Mouse (Mus musculus) 3T3-L1 (cell line): ENCODE measurements at regions not wholly inside any gene's neighbourhood (a gene's known extent, or its start where the extent isn't known, plus 50 kb on each side); places are given as distances from the start of the nearest gene placed in this dataset.

Experiments
- DNase-seq: peaks from one replicate; pipeline ENCODE4 v3.0.0-alpha.2; 2015; ENCODE audit warnings: low read depth, low spot score

- DNase-seq = no peak
These were observed 282.2 kb upstream of the Cdh6 start for GRCm38 (mm10) chr15:13455560-13456219.

- DNase-seq = no peak
These were observed 276.9 kb upstream of the Cdh6 start for GRCm38 (mm10) chr15:13450385-13450784.

- no peak for DNase-seq
These were observed 261.1 kb upstream of the Cdh6 start for GRCm38 (mm10) chr15:13434608-13435007.

- no peak for DNase-seq
These were observed 259.5 kb upstream of the Cdh6 start for GRCm38 (mm10) chr15:13432971-13433370.

- DNase-seq = no peak
These were observed 246.1 kb upstream of the Cdh6 start for GRCm38 (mm10) chr15:13419616-13420015.

GRCm38 (mm10) chr15:13410065-13410688 is 236.7 kb upstream of the Cdh6 start:
- DNase-seq = no peak

- DNase-seq = no peak
These were observed 219.7 kb upstream of the Cdh6 start for GRCm38 (mm10) chr15:13393155-13393554.

GRCm38 (mm10) chr15:13391331-13391730 is 217.9 kb upstream of the Cdh6 start:
- no peak for DNase-seq

- peak; percentile 64 for DNase-seq
These were observed 211.3 kb upstream of the Cdh6 start for GRCm38 (mm10) chr15:13384815-13385214.

GRCm38 (mm10) chr15:13375590-13375989 is 202.1 kb upstream of the Cdh6 start:
- DNase-seq = no peak

- DNase-seq = no peak
These were observed 195.3 kb upstream of the Cdh6 start for GRCm38 (mm10) chr15:13368799-13369198.

- peak; percentile 71 for DNase-seq
These were observed 193.9 kb upstream of the Cdh6 start for GRCm38 (mm10) chr15:13367291-13367954.

- peak; percentile 46 for DNase-seq
These were observed 193.1 kb upstream of the Cdh6 start for GRCm38 (mm10) chr15:13366606-13367005.

- DNase-seq = no peak
These were observed 187.3 kb upstream of the Cdh6 start for GRCm38 (mm10) chr15:13360741-13361140.

GRCm38 (mm10) chr15:13359026-13359425 is 185.6 kb upstream of the Cdh6 start:
- no peak for DNase-seq

- DNase-seq = no peak
These were observed 176.8 kb upstream of the Cdh6 start for GRCm38 (mm10) chr15:13350321-13350720.

GRCm38 (mm10) chr15:13336392-13336791 is 162.9 kb upstream of the Cdh6 start:
- no peak for DNase-seq

- DNase-seq = no peak
These were observed 151.0 kb upstream of the Cdh6 start for GRCm38 (mm10) chr15:13324439-13324838.

GRCm38 (mm10) chr15:13320599-13321348 is 147.3 kb upstream of the Cdh6 start:
- DNase-seq = no peak

- no peak for DNase-seq
These were observed 131.1 kb upstream of the Cdh6 start for GRCm38 (mm10) chr15:13304562-13304961.

- DNase-seq = no peak
These were observed 130.0 kb upstream of the Cdh6 start for GRCm38 (mm10) chr15:13303456-13303855.

GRCm38 (mm10) chr15:13302672-13303071 is 129.2 kb upstream of the Cdh6 start:
- no peak for DNase-seq
